Mouse (Mus musculus) forebrain, embryonic 13.5 days (tissue): ENCODE data around the gene Vinac1. TPM values are rescaled to one million over a fixed set of nuclear protein-coding genes. Genes with fewer than 3 reads are reported as not detected.

ENCODE experiments used
- ATAC-seq: fragments of 200-750 bp; cut with Nextera tagmentation; 2 replicates; pipeline ENCODE4 v1.8.0; 2017
- H3K27ac ChIP-seq: fragments of 300-500 bp; sonication (generic); 2 replicates; pipeline ENCODE4 v1.5.1; 2015; ENCODE audit warnings: inconsistent platforms, mild to moderate bottlenecking, moderate library complexity
- H3K27me3 ChIP-seq: fragments of 300-500 bp; sonication (generic); 2 replicates; pipeline ENCODE4 v1.6.1; 2015; ENCODE audit warnings: mild to moderate bottlenecking, inconsistent platforms
- H3K36me3 ChIP-seq: fragments of 300-500 bp; sonication (generic); 2 replicates; pipeline ENCODE4 v1.6.1; 2015; ENCODE audit warnings: mild to moderate bottlenecking, inconsistent platforms; ENCODE audit not compliant: poor library complexity, severe bottlenecking
- H3K4me1 ChIP-seq: fragments of 300-500 bp; sonication (generic); 2 replicates; pipeline ENCODE4 v1.6.1; 2015; ENCODE audit warnings: inconsistent platforms
- H3K4me2 ChIP-seq: fragments of 300-500 bp; sonication (generic); 2 replicates; pipeline ENCODE4 v1.6.1; 2015; ENCODE audit warnings: inconsistent platforms, mild to moderate bottlenecking, moderate library complexity
- H3K4me3 ChIP-seq: fragments of 300-500 bp; sonication (generic); 2 replicates; pipeline ENCODE4 v1.5.1; 2015; ENCODE audit warnings: mild to moderate bottlenecking, inconsistent platforms
- H3K9ac ChIP-seq: fragments of 300-500 bp; sonication (generic); 2 replicates; pipeline ENCODE4 v1.6.1; 2015; ENCODE audit warnings: mild to moderate bottlenecking, inconsistent platforms
- H3K9me3 ChIP-seq: fragments of 300-500 bp; sonication (generic); replicated peaks from 2 replicates; pipeline ENCODE4 v1.6.1; 2016; ENCODE audit warnings: inconsistent platforms
- WGBS: fragments of 180-500 bp; shearing (Covaris S2); methylation state at CpG from one replicate; pipeline ENCODE4 v1.1.7; 2015; 5-methylcytosine and 5-hydroxymethylcytosine counted together
- polyA plus RNA-seq: library from polyadenylated mRNA; unstranded; fragments of >200 nt; fragmentation: Nextera tagmentation; extraction: Ambion mirVana; gene quantifications from 2 replicates; pipeline ENCODE4 v1.2.1, GENCODE M21; 2015

Vinac1 gene
- polyA plus RNA-seq, 1 experiment from 2014 or later = 0.15 TPM

GRCm38 (mm10) chr2:129065437-129066282, 17.7 kb upstream of the Vinac1 start, which contains the start of gene Ttl:
TSS of gene Ttl (plus strand) at chr2:129065942.
- Histone ChIP-seq H3K4me1 (peaks cover 35% of the 10 kb centered on the region), H3K27ac (peak within 1 kb of the TSS; percentile 27), H3K4me3 (peak within 1 kb of the TSS; percentile 90), H3K9ac (peak within 1 kb of the TSS; percentile 88), H3K9me3 (no peaks in the 10 kb centered on the region), H3K36me3 (peaks cover 8% of the 10 kb centered on the region; the same call in 1 of the 2 replicates), H3K27me3 (no peaks in the 10 kb centered on the region), H3K4me2 (peak within 1 kb of the TSS; percentile 72)
- ATAC-seq = peak; percentile 97
- 1% methylated on average over 61 of the region's 62 CpGs for WGBS

DNA sequence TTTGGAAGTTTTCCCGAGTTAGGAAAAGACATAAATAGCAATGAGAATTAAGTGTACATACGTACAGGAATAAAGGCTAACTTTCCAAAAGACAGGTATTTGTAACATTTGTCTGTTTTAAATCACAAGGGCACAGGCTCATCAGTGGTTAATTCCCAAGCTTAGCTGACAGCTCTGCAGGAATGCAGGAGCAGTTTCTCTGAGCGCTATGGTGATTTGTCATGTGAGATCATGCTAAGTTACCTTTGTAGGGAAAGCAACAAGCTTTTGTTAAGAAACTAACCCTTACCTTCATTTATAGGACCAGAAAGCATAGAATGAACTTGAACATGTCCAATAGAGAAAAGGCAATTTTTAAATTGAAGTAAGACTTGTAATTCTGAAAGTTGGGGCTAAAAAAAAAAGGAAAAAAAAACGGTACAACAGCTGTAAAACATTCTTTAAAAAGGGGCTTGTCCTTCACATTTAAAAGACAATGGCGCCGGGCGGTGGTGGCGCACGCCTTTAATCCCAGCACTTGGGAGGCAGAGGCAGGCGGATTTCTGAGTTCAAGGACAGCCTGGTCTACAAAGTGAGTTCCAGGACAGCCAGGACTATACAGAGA, 13.6 kb upstream of the Vinac1 start:
- Histone ChIP-seq H3K4me1 (peaks cover 12% of the 10 kb centered on the region), H3K9me3 (0 out of 2 replicates have a peak, but pooled peaks cover 3% of the 10 kb centered on the region), H3K27me3 (no peaks in the 10 kb centered on the region), H3K27ac (no peak overlapping the region), H3K4me2 (no peak overlapping the region), H3K9ac (no peak overlapping the region), H3K4me3 (no peak overlapping the region), H3K36me3 (no peaks in the 10 kb centered on the region)
- no peak for ATAC-seq
- WGBS = 82% methylated on average over 10 of the region's 10 CpGs

GRCm38 (mm10) chr2:129057920-129058361, 10.0 kb upstream of the Vinac1 start:
- Histone ChIP-seq H3K36me3 (no peaks in the 10 kb centered on the region), H3K4me1 (no peaks in the 10 kb centered on the region), H3K27ac (no peak overlapping the region), H3K9ac (no peak overlapping the region), H3K9me3 (0 out of 2 replicates have a peak, but pooled peaks cover 3% of the 10 kb centered on the region), H3K4me2 (no peak overlapping the region), H3K4me3 (no peak overlapping the region), H3K27me3 (no peaks in the 10 kb centered on the region)
- WGBS = 88% methylated on average over 6 of the region's 6 CpGs
- no peak for ATAC-seq

DNA sequence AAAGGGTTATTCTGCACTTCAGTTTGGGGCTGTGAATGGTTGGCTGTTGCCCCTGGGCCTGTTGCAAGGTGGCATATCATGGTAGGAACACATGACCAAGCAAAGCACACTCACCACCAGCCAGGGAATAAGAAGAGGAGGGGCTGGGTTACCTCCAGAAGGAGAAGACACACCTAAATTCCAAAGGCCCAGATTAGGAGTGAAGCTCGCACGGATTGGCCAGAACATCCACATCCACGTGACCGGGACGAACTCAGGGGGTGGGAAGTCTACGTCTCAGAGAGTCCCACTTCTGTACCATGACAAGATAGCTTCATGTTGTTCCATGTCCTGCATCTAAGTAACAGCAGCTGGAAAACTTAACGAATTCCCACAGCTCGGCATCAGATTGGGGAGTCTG, 9.3 kb upstream of the Vinac1 start:
- Histone ChIP-seq H3K9ac (no peak overlapping the region), H3K4me1 (no peaks in the 10 kb centered on the region), H3K27me3 (no peaks in the 10 kb centered on the region), H3K27ac (no peak overlapping the region), H3K9me3 (0 out of 2 replicates have a peak, but pooled peaks cover 3% of the 10 kb centered on the region), H3K4me2 (no peak overlapping the region), H3K36me3 (no peaks in the 10 kb centered on the region), H3K4me3 (no peak overlapping the region)
- WGBS = 96% methylated on average over 8 of the region's 8 CpGs
- no peak for ATAC-seq

GRCm38 (mm10) chr2:129056597-129056996, 8.6 kb upstream of the Vinac1 start:
- Histone ChIP-seq H3K9me3 (0 out of 2 replicates have a peak, but pooled peaks cover 3% of the 10 kb centered on the region), H3K36me3 (no peaks in the 10 kb centered on the region), H3K4me2 (no peak overlapping the region), H3K27ac (no peak overlapping the region), H3K9ac (no peak overlapping the region), H3K4me1 (no peaks in the 10 kb centered on the region), H3K4me3 (no peak overlapping the region), H3K27me3 (no peaks in the 10 kb centered on the region)
- 38% methylated on average over 9 of the region's 9 CpGs for WGBS
- 0 out of 2 replicates have a peak, but pooled peaks have one; percentile 45 for ATAC-seq

GRCm38 (mm10) chr2:129055741-129056140, 7.8 kb upstream of the Vinac1 start:
- H3K36me3 ChIP-seq = no peaks in the 10 kb centered on the region
- H3K4me2 ChIP-seq = no peak overlapping the region
- H3K27me3 ChIP-seq = no peaks in the 10 kb centered on the region
- H3K4me3 ChIP-seq = no peak overlapping the region
- H3K4me1 ChIP-seq = no peaks in the 10 kb centered on the region
- 0 out of 2 replicates have a peak, but pooled peaks cover 3% of the 10 kb centered on the region for H3K9me3 ChIP-seq
- no peak overlapping the region for H3K27ac ChIP-seq
- no peak overlapping the region for H3K9ac ChIP-seq
- no peak for ATAC-seq
- WGBS = 91% methylated on average over 6 of the region's 6 CpGs

DNA sequence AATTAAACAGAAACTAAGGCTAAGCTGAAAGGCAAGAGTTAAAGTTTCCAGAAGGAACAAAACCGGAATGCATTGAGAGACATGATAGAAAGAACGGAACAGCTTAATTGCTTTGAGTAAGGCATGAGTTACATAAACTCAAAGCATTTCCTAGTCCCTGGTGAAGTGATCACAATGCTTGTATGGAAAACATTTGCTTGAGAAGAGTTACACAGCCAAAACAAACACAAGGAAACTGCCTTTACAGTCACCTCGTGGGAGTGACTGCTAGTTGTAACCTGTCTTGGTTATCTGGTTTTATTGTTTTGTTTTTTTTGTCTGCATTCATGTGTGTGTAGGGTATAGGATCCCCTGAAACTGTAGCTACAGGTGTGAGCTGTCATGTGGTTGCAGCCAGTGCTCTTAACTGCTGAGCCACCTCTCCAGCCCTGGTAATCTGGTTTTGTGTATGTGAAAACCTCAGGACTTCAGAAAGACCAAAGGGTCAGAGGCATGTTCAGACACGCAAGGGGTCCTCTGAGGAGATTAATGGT, 4.5 kb upstream of the Vinac1 start:
- ATAC-seq = no peak
- Histone ChIP-seq H3K4me1 (no peaks in the 10 kb centered on the region), H3K4me2 (no peak overlapping the region), H3K9ac (no peak overlapping the region), H3K9me3 (no peaks in the 10 kb centered on the region), H3K27me3 (no peaks in the 10 kb centered on the region), H3K27ac (no peak overlapping the region), H3K36me3 (no peaks in the 10 kb centered on the region), H3K4me3 (no peak overlapping the region)
- WGBS = 76% methylated on average over 4 of the region's 4 CpGs

DNA sequence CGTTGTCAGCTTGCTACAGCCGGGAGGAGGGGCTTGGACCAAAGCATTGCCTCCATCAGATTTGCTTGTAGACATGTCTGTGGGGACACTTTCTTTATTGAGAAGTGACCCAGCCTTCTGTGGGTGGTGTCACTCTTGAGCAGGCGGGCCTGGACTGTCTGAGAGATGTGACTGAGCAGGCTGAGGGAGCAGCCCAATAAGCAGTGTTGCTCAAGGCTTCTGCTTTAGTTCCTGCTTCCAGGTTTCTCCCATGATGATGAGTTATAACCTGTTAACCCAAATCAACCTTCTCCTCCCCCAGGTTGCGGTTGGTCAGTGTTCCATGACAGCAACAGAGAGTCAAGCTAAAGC, 1.2 kb downstream of the Vinac1 start:
- H3K4me3 ChIP-seq = no peak overlapping the region
- 88% methylated on average over 4 of the region's 4 CpGs for WGBS
- H3K4me1 ChIP-seq = no peaks in the 10 kb centered on the region
- no peak for ATAC-seq
- no peak overlapping the region for H3K9ac ChIP-seq
- no peaks in the 10 kb centered on the region for H3K9me3 ChIP-seq
- H3K36me3 ChIP-seq = no peaks in the 10 kb centered on the region
- no peak overlapping the region for H3K4me2 ChIP-seq
- no peaks in the 10 kb centered on the region for H3K27me3 ChIP-seq
- no peak overlapping the region for H3K27ac ChIP-seq

DNA sequence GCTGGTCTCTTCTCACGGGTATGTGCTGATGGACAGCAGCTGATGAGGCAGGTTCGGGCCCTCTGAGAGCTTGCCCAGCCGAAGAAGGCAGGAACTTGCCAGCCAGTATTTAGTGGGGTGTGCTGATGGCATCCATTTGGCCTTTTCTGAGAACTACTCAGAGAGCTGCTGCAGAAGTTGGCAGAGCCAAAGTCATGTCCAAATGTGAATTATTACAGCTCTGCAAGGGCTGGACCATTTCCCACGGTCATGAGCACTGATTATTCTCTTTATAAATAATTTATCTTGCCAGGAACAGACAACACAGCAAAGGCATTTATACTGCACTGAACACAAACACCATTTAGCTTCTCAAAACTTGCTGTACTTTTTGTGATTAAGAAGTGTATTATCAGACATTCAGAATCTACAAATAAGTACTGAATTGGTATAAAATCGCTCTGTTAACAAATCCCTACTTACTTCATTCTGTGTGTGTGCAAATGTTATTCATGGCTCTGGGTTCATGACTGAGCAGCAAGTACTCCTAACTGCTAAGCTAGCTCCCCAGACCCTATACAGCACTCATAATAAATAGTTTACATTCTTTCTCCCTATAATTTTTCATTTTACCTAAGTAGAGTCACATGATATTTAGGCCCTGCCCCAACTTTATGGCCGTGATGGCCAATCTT, 1.7 kb downstream of the Vinac1 start:
- 81% methylated on average over 6 of the region's 6 CpGs for WGBS
- Histone ChIP-seq H3K9ac (no peak overlapping the region), H3K4me1 (no peaks in the 10 kb centered on the region), H3K36me3 (no peaks in the 10 kb centered on the region), H3K4me2 (no peak overlapping the region), H3K4me3 (no peak overlapping the region), H3K9me3 (no peaks in the 10 kb centered on the region), H3K27ac (no peak overlapping the region), H3K27me3 (no peaks in the 10 kb centered on the region)
- ATAC-seq = no peak

GRCm38 (mm10) chr2:129040567-129040966, 7.4 kb downstream of the Vinac1 start:
- Histone ChIP-seq H3K4me2 (no peak overlapping the region), H3K4me3 (no peak overlapping the region), H3K27me3 (peaks cover 38% of the 10 kb centered on the region), H3K9ac (no peak overlapping the region), H3K36me3 (no peaks in the 10 kb centered on the region), H3K27ac (no peak overlapping the region), H3K9me3 (no peaks in the 10 kb centered on the region), H3K4me1 (peaks cover 13% of the 10 kb centered on the region)
- no peak for ATAC-seq
- WGBS = 51% methylated on average over 6 of the region's 6 CpGs

DNA sequence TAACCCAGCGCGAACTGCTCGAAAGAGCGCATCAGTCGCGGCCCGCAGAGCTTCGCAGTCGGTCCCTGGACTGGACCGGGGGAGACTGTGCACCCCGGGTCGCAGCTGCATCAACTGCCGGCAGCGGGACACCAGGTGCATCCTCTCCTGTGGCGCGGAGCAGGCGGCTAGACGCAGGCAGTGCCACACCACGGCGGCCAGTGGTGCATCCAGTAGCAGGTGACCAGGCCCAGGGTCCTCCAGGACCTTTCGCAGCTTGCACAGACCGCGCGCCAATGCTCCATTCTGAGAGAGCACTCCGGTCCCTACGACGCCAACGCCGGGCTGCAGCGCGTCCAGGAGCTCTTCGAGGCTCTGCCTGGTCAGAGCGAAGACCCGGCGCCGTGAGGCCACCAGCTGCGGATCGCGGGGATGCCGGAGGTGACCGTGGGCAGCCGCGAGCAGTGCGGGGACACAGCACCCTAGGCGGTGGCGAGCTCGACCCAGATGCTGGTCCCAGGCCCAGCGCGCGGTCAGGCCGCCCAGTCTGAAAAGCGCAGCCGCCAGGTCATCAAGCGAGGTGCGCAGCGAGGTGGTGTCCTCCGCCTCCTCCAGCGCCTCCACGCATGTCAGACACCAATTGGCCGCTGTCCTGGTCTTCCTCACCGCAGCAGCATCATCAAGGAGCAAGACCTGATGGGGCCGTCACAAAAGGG, 8.9 kb downstream of the Vinac1 start:
- Histone ChIP-seq H3K4me1 (peaks cover 13% of the 10 kb centered on the region), H3K36me3 (no peaks in the 10 kb centered on the region), H3K4me2 (peak overlapping the region; percentile 80), H3K27ac (no peak overlapping the region), H3K4me3 (peak overlapping the region; percentile 46), H3K27me3 (peaks cover 38% of the 10 kb centered on the region), H3K9ac (peak overlapping the region; percentile 68), H3K9me3 (no peaks in the 10 kb centered on the region)
- ATAC-seq = peak; percentile 58
- WGBS = 1% methylated on average over 62 of the region's 62 CpGs
